ENCODE assay signal across 20 mouse cellular contexts in the genomic region with DNA sequence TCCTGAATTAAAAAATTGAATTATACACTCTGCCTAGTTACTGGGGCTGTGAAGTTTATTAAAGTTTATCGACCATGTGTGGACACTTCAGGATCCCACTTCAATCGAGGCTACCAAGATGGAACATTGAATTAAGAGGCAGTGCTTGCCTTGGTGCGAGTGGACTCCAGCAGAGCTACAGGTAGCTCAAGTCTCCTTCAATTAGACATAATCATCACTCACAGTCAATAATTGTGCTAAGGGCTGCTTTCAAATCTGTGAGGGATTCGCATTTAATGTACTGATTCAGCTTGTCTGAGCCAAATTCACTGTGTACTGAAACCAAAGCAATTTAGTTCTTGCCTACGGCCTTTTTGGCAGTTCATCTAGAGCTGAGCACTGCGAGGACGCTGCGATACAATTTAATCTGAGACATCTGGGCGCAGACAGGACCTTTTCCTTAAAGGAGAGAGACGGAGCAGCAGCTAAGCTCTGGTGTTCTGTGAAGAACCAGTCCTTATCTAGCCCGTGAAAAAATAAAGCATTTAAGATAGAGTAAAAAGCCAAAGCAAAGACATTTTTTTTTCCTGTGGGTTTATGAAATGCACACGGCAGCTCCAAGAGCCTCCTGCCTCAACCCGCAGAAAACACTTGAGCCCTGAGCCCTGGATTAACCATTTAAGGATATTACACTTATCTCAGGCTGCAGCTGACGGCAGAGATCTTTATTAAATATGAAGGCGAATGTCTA.
DNase-seq lines count a peak whose midpoint lies in the region; ATAC-seq lines count a peak whose summit lies in the region.
"Had no signal": no experiment of that assay in that cellular context is flagged by ENCODE, and none has a peak within 500 bp of the region (broad histone marks: within the 10 kb centered on the region; RNA-seq: fewer than 3 reads in every experiment).

No protein-coding gene starts in this region.

- H3K27me3 ChIP-seq in lung, embryonic 16.5 days (ENCODE audit: control insufficient read depth, insufficient read depth, low read depth, low read length) = no peaks in the 10 kb centered on the region
- no peaks in the 10 kb centered on the region for H3K27me3 ChIP-seq in embryonic facial prominence, embryonic 10.5 days (replicated peaks; ENCODE audit: low read depth, poor library complexity, severe bottlenecking)
- no peaks in the 10 kb centered on the region for H3K27me3 ChIP-seq in midbrain, embryonic 16.5 days (ENCODE audit: control insufficient read depth, insufficient read depth, low read depth, low read length)
- H3K27me3 ChIP-seq: embryonic facial prominence, embryonic 15.5 days; liver, embryonic 13.5 days; neural tube, embryonic 13.5 days had no signal

- H3K4me2 ChIP-seq in lung, embryonic 16.5 days (ENCODE audit: low read depth, low read length) = peak overlapping the region; percentile 25; the same call in 1 of the 2 replicates
- 0 out of 2 replicates have a peak overlapping the region, but pooled peaks have one; percentile 1 for H3K4me2 ChIP-seq in midbrain, embryonic 16.5 days (ENCODE audit: low read length)
- H3K4me2 ChIP-seq: embryonic facial prominence, embryonic 15.5 days; forebrain, embryonic 12.5 days; liver, embryonic 13.5 days; neural tube, embryonic 13.5 days had no signal

- DNase-seq in lung, adult 18-20 months = no peak
- DNase-seq in embryonic facial prominence, embryonic 10.5 days (ENCODE audit: low spot score) = peak; percentile 8
- peak; percentile 39 for DNase-seq in forelimb bud, embryonic 11.5 days (ENCODE audit: low read depth, low spot score)
- no peak for DNase-seq in adrenal gland, adult 8-10 months
- DNase-seq in kidney, postnatal 4 days = no peak
- DNase-seq: adrenal gland, postnatal 36 days; heart, postnatal 14 days; kidney, adult 11 months; kidney, postnatal 10 days; left cerebral cortex, postnatal 4 days; liver, embryonic 13.5 days; lung, postnatal 4 days; thymus, postnatal 14 days had no signal

- no peaks in the 10 kb centered on the region for H3K9me3 ChIP-seq in lung, embryonic 16.5 days (ENCODE audit: control insufficient read depth, low read length)
- no peaks in the 10 kb centered on the region for H3K9me3 ChIP-seq in embryonic facial prominence, embryonic 10.5 days
- no peaks in the 10 kb centered on the region for H3K9me3 ChIP-seq in midbrain, embryonic 16.5 days (replicated peaks; ENCODE audit: control insufficient read depth, low read length, poor library complexity, severe bottlenecking)
- H3K9me3 ChIP-seq: embryonic facial prominence, embryonic 15.5 days; forebrain, embryonic 12.5 days; liver, embryonic 13.5 days; neural tube, embryonic 13.5 days had no signal

- ATAC-seq in lung, embryonic 16.5 days (ENCODE audit: low read depth) = no peak
- peak; percentile 79 for ATAC-seq in midbrain, embryonic 16.5 days
- ATAC-seq in cerebellum, adult (ENCODE audit: insufficient number of reproducible peaks, low FRiP score, low TSS enrichment) = no peak

- H3K9ac ChIP-seq in lung, embryonic 16.5 days (ENCODE audit: low read length) = no peak overlapping the region
- no peak overlapping the region for H3K9ac ChIP-seq in midbrain, embryonic 16.5 days (ENCODE audit: low read depth, low read length)
- H3K9ac ChIP-seq: embryonic facial prominence, embryonic 15.5 days; forebrain, embryonic 12.5 days; liver, embryonic 13.5 days; neural tube, embryonic 13.5 days had no signal

- H3K4me3 ChIP-seq in lung, embryonic 16.5 days (ENCODE audit: low read length) = no peak overlapping the region
- H3K4me3 ChIP-seq in embryonic facial prominence, embryonic 10.5 days = no peak overlapping the region
- no peak overlapping the region for H3K4me3 ChIP-seq in midbrain, embryonic 16.5 days (ENCODE audit: low read depth, low read length)
- H3K4me3 ChIP-seq: embryonic facial prominence, embryonic 15.5 days; forebrain, embryonic 12.5 days; liver, embryonic 13.5 days; neural tube, embryonic 13.5 days had no signal

- no peaks in the 10 kb centered on the region for H3K36me3 ChIP-seq in lung, embryonic 16.5 days (ENCODE audit: control insufficient read depth, insufficient read depth, low read length)
- no peaks in the 10 kb centered on the region for H3K36me3 ChIP-seq in embryonic facial prominence, embryonic 10.5 days (replicated peaks)
- H3K36me3 ChIP-seq in midbrain, embryonic 16.5 days (ENCODE audit: control insufficient read depth, insufficient read depth, low read length) = no peaks in the 10 kb centered on the region
- H3K36me3 ChIP-seq: embryonic facial prominence, embryonic 15.5 days; forebrain, embryonic 12.5 days; G1E; liver, embryonic 13.5 days; neural tube, embryonic 13.5 days had no signal

- 40% methylated on average over 15 of the region's 15 CpGs for WGBS in lung, embryonic 16.5 days
- WGBS in embryonic facial prominence, embryonic 10.5 days = 74% methylated on average over 15 of the region's 15 CpGs
- 51% methylated on average over 15 of the region's 15 CpGs for WGBS in midbrain, embryonic 16.5 days

- no peak overlapping the region for H3K27ac ChIP-seq in lung, embryonic 16.5 days (ENCODE audit: low read length)
- H3K27ac ChIP-seq in embryonic facial prominence, embryonic 10.5 days (replicated peaks) = no peak overlapping the region
- peak overlapping the region; percentile 40 for H3K27ac ChIP-seq in midbrain, embryonic 16.5 days (ENCODE audit: low read length)
- H3K27ac ChIP-seq: forebrain, embryonic 12.5 days; liver, embryonic 13.5 days; neural tube, embryonic 13.5 days had no signal

- no peaks in the 10 kb centered on the region for H3K4me1 ChIP-seq in lung, embryonic 16.5 days (replicated peaks; ENCODE audit: control insufficient read depth, insufficient read depth, low read length)
- peaks cover 7% of the 10 kb centered on the region; the same call in 1 of the 2 replicates for H3K4me1 ChIP-seq in embryonic facial prominence, embryonic 10.5 days
- no peaks in the 10 kb centered on the region; the same call in 1 of the 2 replicates for H3K4me1 ChIP-seq in midbrain, embryonic 16.5 days (ENCODE audit: control insufficient read depth, insufficient read depth, low read length)
- H3K4me1 ChIP-seq: forebrain, embryonic 12.5 days; liver, embryonic 13.5 days; neural tube, embryonic 13.5 days had no signal

Comparison
In these comparisons a context has a peak if more than half of its experiments do, and no peak if none do; other contexts are left out.
1. DNase-seq: peak in embryonic facial prominence, embryonic 10.5 days (single experiment) and forelimb bud, embryonic 11.5 days (single experiment); none in lung, adult 18-20 months (0 of 2), adrenal gland, adult 8-10 months (single experiment) and kidney, postnatal 4 days (0 of 2).